Mouse (Mus musculus) neural tube, embryonic 15.5 days (tissue): ENCODE results near the gene Olfr31. TPM values are rescaled to one million over a fixed set of nuclear protein-coding genes. Genes with fewer than 3 reads are reported as not detected.

Source experiments
- ATAC-seq: fragments of 200-750 bp; cut with Nextera tagmentation; 2 replicates; pipeline ENCODE4 v1.8.0; 2017; ENCODE audit warnings: mild to moderate bottlenecking, moderate TSS enrichment, moderate library complexity; ENCODE audit not compliant: low FRiP score
- H3K27ac ChIP-seq: fragments of 300-500 bp; sonication (generic); replicated peaks from 2 replicates; pipeline ENCODE4 v1.5.1; 2015; ENCODE audit warnings: mild to moderate bottlenecking, inconsistent platforms
- H3K27me3 ChIP-seq: fragments of 300-500 bp; sonication (generic); replicated peaks from 2 replicates; pipeline ENCODE4 v1.6.1; 2015; ENCODE audit warnings: inconsistent platforms
- H3K36me3 ChIP-seq: fragments of 300-500 bp; sonication (generic); 2 replicates; pipeline ENCODE4 v1.6.1; 2015; ENCODE audit warnings: inconsistent platforms
- H3K4me1 ChIP-seq: fragments of 300-500 bp; sonication (generic); 2 replicates; pipeline ENCODE4 v1.6.1; 2015; ENCODE audit warnings: inconsistent platforms
- H3K4me2 ChIP-seq: fragments of 300-500 bp; sonication (generic); 2 replicates; pipeline ENCODE4 v1.6.1; 2015; ENCODE audit warnings: inconsistent platforms, mild to moderate bottlenecking, moderate library complexity
- H3K4me3 ChIP-seq: fragments of 300-500 bp; sonication (generic); replicated peaks from 2 replicates; pipeline ENCODE4 v1.5.1; 2015; ENCODE audit warnings: mild to moderate bottlenecking, inconsistent platforms
- H3K9ac ChIP-seq: fragments of 300-500 bp; sonication (generic); replicated peaks from 2 replicates; pipeline ENCODE4 v1.6.1; 2015; ENCODE audit warnings: mild to moderate bottlenecking, inconsistent platforms
- H3K9me3 ChIP-seq: fragments of 300-500 bp; sonication (generic); replicated peaks from 2 replicates; pipeline ENCODE4 v1.6.1; 2016; ENCODE audit warnings: inconsistent platforms
- WGBS: fragments of 180-500 bp; shearing (Covaris S2); methylation state at CpG from one replicate; pipeline ENCODE4 v1.1.7; 2015; ENCODE audit warnings: mixed read lengths; 5-methylcytosine and 5-hydroxymethylcytosine counted together
- polyA plus RNA-seq: library from polyadenylated mRNA; unstranded; fragments of >200 nt; fragmentation: Nextera tagmentation; extraction: Ambion mirVana; gene quantifications from 2 replicates; pipeline ENCODE4 v1.2.1, GENCODE M21; 2015

The Olfr31 gene
- 0.04 TPM in 1 of 2 replicates, not detected in the other for polyA plus RNA-seq

GRCm38 (mm10) chr14:14322528-14322927 lies at the start of gene Olfr31:
TSS of gene Olfr31 (plus strand) at chr14:14322828.
- no peaks in the 10 kb centered on the region for H3K27me3 ChIP-seq
- no peaks in the 10 kb centered on the region for H3K9me3 ChIP-seq
- no peak within 1 kb of the TSS for H3K4me3 ChIP-seq
- H3K4me2 ChIP-seq = no peak within 1 kb of the TSS
- H3K27ac ChIP-seq = no peak within 1 kb of the TSS
- no peaks in the 10 kb centered on the region for H3K36me3 ChIP-seq
- H3K4me1 ChIP-seq = no peaks in the 10 kb centered on the region
- H3K9ac ChIP-seq = no peak within 1 kb of the TSS
- no peak for ATAC-seq

DNA sequence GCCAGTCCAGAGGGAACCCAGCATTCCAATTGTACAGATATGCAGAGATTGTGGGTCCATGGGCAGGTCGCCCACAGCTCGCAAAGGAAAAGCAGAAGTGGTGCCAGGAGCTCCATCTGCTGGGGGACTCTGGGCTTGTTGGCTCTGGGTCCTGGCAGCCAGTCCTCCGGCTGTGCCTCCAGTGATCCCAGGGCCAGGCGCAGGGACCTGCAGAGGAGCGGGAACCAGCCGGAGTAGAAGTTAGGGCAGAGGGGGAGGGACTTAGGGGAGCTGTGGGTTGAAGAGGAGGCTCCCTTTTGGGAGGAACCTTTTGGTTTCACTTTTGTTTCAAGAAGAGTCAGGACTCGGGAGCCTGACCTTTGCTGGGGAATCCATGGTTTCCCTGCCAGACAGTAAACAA lies 28.2 kb upstream of the Olfr31 start:
- Histone ChIP-seq H3K4me3 (no peak overlapping the region), H3K36me3 (no peaks in the 10 kb centered on the region), H3K4me2 (no peak overlapping the region), H3K27me3 (no peaks in the 10 kb centered on the region), H3K9me3 (no peaks in the 10 kb centered on the region), H3K27ac (no peak overlapping the region), H3K9ac (no peak overlapping the region), H3K4me1 (no peaks in the 10 kb centered on the region)
- 71% methylated on average over 7 of the region's 7 CpGs for WGBS
- no peak for ATAC-seq

DNA sequence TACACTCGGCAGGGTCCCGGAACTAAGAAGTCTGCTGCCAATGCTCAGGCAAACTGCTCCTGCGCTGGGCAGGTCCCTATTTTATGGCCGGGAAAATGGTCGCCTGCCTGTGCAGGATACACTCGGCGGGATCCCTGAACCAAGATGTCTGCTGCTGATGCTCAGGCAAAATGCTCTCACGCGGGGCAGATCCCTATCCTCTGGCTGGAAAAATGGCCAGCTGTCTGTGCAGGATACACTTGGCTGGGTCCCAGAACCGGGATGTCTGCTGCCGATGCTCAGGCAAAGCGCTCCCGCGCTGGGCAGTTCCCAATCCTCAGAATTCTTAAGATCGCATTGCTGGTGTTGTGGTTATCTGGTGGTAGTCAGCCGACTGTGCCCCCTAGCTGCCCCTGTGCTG lies 13.7 kb upstream of the Olfr31 start:
- H3K4me1 ChIP-seq = no peaks in the 10 kb centered on the region
- no peak overlapping the region for H3K27ac ChIP-seq
- H3K36me3 ChIP-seq = no peaks in the 10 kb centered on the region
- no peak for ATAC-seq
- H3K4me2 ChIP-seq = peak overlapping the region; percentile 33
- H3K4me3 ChIP-seq = 0 out of 2 replicates have a peak overlapping the region, but pooled peaks have one; percentile 9
- no peaks in the 10 kb centered on the region for H3K9me3 ChIP-seq
- 63% methylated on average over 16 of the region's 16 CpGs for WGBS
- no peak overlapping the region for H3K9ac ChIP-seq
- no peaks in the 10 kb centered on the region for H3K27me3 ChIP-seq

- H3K9ac ChIP-seq = no peak overlapping the region
- WGBS = 64% methylated on average over 14 of the region's 14 CpGs
- H3K4me1 ChIP-seq = no peaks in the 10 kb centered on the region
- peak overlapping the region; percentile 33; the same call in 1 of the 2 replicates for H3K4me2 ChIP-seq
- H3K27ac ChIP-seq = no peak overlapping the region
- ATAC-seq = no peak
- 0 out of 2 replicates have a peak overlapping the region, but pooled peaks have one; percentile 9 for H3K4me3 ChIP-seq
- no peaks in the 10 kb centered on the region for H3K9me3 ChIP-seq
- H3K27me3 ChIP-seq = no peaks in the 10 kb centered on the region
- H3K36me3 ChIP-seq = no peaks in the 10 kb centered on the region
Measured at GRCm38 (mm10) chr14:14309416-14309815, 13.2 kb upstream of the Olfr31 start.

DNA sequence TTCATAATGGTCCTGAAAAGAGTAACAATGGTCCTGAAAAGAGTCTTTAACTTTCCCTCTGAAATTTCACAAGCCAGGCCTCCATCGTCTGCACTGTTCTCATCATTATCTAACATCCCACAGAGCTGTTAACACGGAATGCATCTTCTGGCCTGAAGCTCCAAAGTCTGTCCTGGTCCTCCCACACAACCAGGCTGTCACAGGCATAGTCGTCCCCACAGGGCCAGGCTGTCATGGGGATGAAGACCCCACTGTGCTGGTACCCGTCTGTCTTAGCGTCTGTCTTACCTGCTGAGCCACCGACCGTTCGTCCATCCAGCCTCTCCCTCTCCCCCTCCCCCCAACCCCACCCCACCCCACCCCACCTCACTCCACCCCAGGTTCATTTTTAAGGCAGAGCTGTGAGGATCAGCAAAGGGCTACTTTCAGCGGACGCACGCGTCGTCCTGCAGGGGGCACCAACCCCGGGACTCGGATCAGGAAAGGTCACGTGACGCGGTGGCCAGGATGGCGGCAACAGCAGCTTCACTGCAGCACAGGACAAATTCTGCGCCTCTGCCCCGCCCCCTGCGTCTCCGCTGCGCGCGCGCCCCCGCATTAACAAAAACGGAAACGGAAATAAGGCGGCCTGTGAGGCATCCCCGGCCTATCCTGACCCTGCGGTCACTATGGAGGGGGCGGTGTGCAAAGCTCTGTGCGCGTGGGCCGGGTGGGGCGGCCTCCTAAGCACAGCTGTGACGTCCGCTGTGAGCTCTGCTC lies 22.7 kb downstream of the Olfr31 start:
- H3K27ac ChIP-seq = peak overlapping the region; percentile 81
- peak overlapping the region; percentile 64 for H3K4me3 ChIP-seq
- peak overlapping the region; percentile 86 for H3K4me2 ChIP-seq
- 0 out of 2 replicates have a peak, but pooled peaks cover 6% of the 10 kb centered on the region for H3K4me1 ChIP-seq
- no peaks in the 10 kb centered on the region for H3K27me3 ChIP-seq
- H3K9ac ChIP-seq = peak overlapping the region; percentile 54
- 5% methylated on average over 38 of the region's 40 CpGs for WGBS
- H3K9me3 ChIP-seq = peaks cover 16% of the 10 kb centered on the region; the same call in 1 of the 2 replicates
- peaks cover 4% of the 10 kb centered on the region; the same call in 1 of the 2 replicates for H3K36me3 ChIP-seq
- peak; percentile 89 for ATAC-seq

GRCm38 (mm10) chr14:14345948-14346812 lies 23.6 kb downstream of the Olfr31 start, which contains the start of gene Il3ra:
TSS of gene Il3ra (plus strand) at chr14:14346275.
- H3K4me3 ChIP-seq = peak within 1 kb of the TSS; percentile 64
- H3K9me3 ChIP-seq = peaks cover 20% of the 10 kb centered on the region; the same call in 1 of the 2 replicates
- 0 out of 2 replicates have a peak, but pooled peaks cover 6% of the 10 kb centered on the region for H3K4me1 ChIP-seq
- peak within 1 kb of the TSS; percentile 86 for H3K4me2 ChIP-seq
- WGBS = 3% methylated on average over 64 of the region's 69 CpGs
- peak within 1 kb of the TSS; percentile 54 for H3K9ac ChIP-seq
- peak; percentile 73 for ATAC-seq
- H3K27me3 ChIP-seq = no peaks in the 10 kb centered on the region
- H3K27ac ChIP-seq = peak within 1 kb of the TSS; percentile 81
- peaks cover 5% of the 10 kb centered on the region; the same call in 1 of the 2 replicates for H3K36me3 ChIP-seq

GRCm38 (mm10) chr14:14346813-14347100 lies 24.1 kb downstream of the Olfr31 start:
- peaks cover 5% of the 10 kb centered on the region; the same call in 1 of the 2 replicates for H3K36me3 ChIP-seq
- H3K4me2 ChIP-seq = peak overlapping the region; percentile 86
- H3K4me1 ChIP-seq = 0 out of 2 replicates have a peak, but pooled peaks cover 6% of the 10 kb centered on the region
- H3K9ac ChIP-seq = peak overlapping the region; percentile 54
- H3K27ac ChIP-seq = peak overlapping the region; percentile 81; the same call in 1 of the 2 replicates
- ATAC-seq = peak; percentile 8; the same call in 1 of the 2 replicates
- H3K9me3 ChIP-seq = peaks cover 20% of the 10 kb centered on the region; the same call in 1 of the 2 replicates
- H3K27me3 ChIP-seq = no peaks in the 10 kb centered on the region
- H3K4me3 ChIP-seq = peak overlapping the region; percentile 64
- WGBS = 29% methylated on average over 16 of the region's 16 CpGs

DNA sequence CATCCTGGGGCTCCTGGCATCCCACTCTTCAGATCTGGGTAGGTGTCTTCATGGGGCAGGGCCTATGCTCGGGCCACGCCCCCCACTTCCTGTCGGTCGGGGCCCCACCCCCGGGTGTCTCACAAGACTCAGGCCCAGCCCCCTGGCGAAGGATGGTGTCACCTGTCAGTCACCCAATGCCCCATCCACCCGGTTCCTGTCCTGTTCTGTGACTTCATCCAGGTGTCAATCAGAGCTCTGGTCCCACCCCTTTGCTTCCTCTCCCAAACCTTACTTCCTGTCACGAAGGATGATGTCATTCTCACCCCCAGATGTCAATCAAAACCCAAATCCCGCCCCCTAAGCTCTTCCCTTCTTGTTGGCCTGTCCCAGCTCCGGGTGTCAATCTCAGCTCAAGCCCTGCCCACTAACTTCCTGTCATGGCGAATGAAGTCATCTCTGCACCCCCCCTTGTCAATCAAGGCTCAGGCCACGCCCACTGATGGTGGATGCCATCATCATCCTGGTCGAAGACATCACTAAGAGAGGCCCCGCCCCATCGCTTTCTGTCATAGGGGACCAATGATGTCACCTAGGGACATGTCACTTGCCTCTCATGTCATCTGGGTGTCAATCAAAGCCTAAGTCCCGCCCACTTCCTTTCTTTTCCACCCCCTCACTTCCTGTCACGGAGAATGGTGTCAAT lies 24.7 kb downstream of the Olfr31 start:
- H3K9me3 ChIP-seq = peaks cover 20% of the 10 kb centered on the region; the same call in 1 of the 2 replicates
- ATAC-seq = 0 out of 2 replicates have a peak, but pooled peaks have one; percentile 0
- no peaks in the 10 kb centered on the region for H3K27me3 ChIP-seq
- peak overlapping the region; percentile 64 for H3K4me3 ChIP-seq
- WGBS = 84% methylated on average over 17 of the region's 17 CpGs
- peaks cover 5% of the 10 kb centered on the region; the same call in 1 of the 2 replicates for H3K36me3 ChIP-seq
- no peak overlapping the region for H3K9ac ChIP-seq
- H3K4me1 ChIP-seq = 0 out of 2 replicates have a peak, but pooled peaks cover 6% of the 10 kb centered on the region
- H3K27ac ChIP-seq = no peak overlapping the region
- peak overlapping the region; percentile 86 for H3K4me2 ChIP-seq

- Histone ChIP-seq H3K27me3 (no peaks in the 10 kb centered on the region), H3K9ac (no peak overlapping the region), H3K4me1 (0 out of 2 replicates have a peak, but pooled peaks cover 6% of the 10 kb centered on the region), H3K27ac (no peak overlapping the region), H3K9me3 (peaks cover 20% of the 10 kb centered on the region; the same call in 1 of the 2 replicates), H3K4me3 (no peak overlapping the region), H3K4me2 (no peak overlapping the region), H3K36me3 (peaks cover 5% of the 10 kb centered on the region; the same call in 1 of the 2 replicates)
- WGBS = 93% methylated on average over 13 of the region's 14 CpGs
- no peak for ATAC-seq
Measured at GRCm38 (mm10) chr14:14347836-14348621, 25.4 kb downstream of the Olfr31 start.

DNA sequence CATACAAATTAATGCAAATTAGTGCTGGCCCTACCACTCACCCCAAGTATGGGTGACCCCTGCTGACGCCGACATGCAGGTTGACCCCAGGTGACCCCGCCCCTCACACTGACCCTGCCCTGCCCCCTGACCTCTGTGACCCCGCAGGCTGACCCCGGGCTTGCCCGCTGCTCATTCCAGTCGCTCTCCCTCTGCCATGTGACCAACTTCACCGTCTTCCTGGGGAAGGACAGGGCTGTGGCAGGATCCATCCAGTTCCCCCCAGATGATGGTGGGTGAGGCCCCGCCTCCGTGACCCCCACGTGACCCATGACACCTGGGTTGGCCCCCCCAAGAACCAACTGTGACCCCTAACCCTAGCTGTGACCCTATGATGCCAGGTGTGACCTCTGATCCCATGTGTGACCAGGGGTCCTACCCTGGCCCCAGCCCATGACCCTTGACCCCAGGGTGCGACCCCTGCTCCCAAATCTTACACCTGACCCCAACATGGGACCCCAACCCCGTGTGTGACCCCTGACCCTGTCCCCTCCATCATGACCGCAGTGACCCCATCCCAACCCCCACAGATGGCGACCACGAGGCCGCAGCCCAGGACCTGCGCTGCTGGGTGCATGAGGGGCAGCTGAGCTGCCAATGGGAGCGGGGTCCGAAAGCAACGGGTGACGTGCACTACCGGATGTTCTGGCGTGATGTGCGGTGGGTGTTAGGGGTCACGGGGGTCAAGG lies 26.2 kb downstream of the Olfr31 start:
- WGBS = 90% methylated on average over 26 of the region's 26 CpGs
- Histone ChIP-seq H3K27ac (no peak overlapping the region), H3K4me3 (no peak overlapping the region), H3K9me3 (peaks cover 20% of the 10 kb centered on the region; the same call in 1 of the 2 replicates), H3K27me3 (no peaks in the 10 kb centered on the region), H3K36me3 (peaks cover 5% of the 10 kb centered on the region; the same call in 1 of the 2 replicates), H3K4me2 (no peak overlapping the region), H3K9ac (no peak overlapping the region), H3K4me1 (0 out of 2 replicates have a peak, but pooled peaks cover 6% of the 10 kb centered on the region)
- no peak for ATAC-seq
